Mouse (Mus musculus): ENCODE results near the gene Prdm10.

The Prdm10 gene

GRCm38 (mm10) chr9:31301526-31302311 is 21.4 kb downstream of the Prdm10 start:
- DNase-seq (ENCODE audit: low read depth, low spot score) = no peak

GRCm38 (mm10) chr9:31304358-31304757 is 24.0 kb downstream of the Prdm10 start:
- DNase-seq (ENCODE audit: low read depth, low spot score) = no peak

- DNase-seq (ENCODE audit: low read depth, low spot score) = no peak
Measured at GRCm38 (mm10) chr9:31305117-31305516, 24.8 kb downstream of the Prdm10 start.

- DNase-seq (ENCODE audit: low read depth, low spot score) = no peak
Measured at GRCm38 (mm10) chr9:31305807-31306206, 25.5 kb downstream of the Prdm10 start.

- DNase-seq (ENCODE audit: low read depth, low spot score) = no peak
Measured at GRCm38 (mm10) chr9:31307232-31307631, 26.9 kb downstream of the Prdm10 start.

- no peak for DNase-seq (ENCODE audit: low read depth, low spot score)
Measured at GRCm38 (mm10) chr9:31309041-31309440, 28.7 kb downstream of the Prdm10 start.

GRCm38 (mm10) chr9:31310662-31311061 is 30.3 kb downstream of the Prdm10 start:
- DNase-seq (ENCODE audit: low read depth, low spot score) = no peak

GRCm38 (mm10) chr9:31313876-31314275 is 33.5 kb downstream of the Prdm10 start:
- no peak for DNase-seq (ENCODE audit: low read depth, low spot score)

GRCm38 (mm10) chr9:31315983-31316382 is 35.6 kb downstream of the Prdm10 start:
- DNase-seq (ENCODE audit: low read depth, low spot score) = peak; percentile 10

GRCm38 (mm10) chr9:31318956-31319355 is 38.6 kb downstream of the Prdm10 start:
- no peak for DNase-seq (ENCODE audit: low read depth, low spot score)

GRCm38 (mm10) chr9:31320734-31321133 is 40.4 kb downstream of the Prdm10 start:
- DNase-seq (ENCODE audit: low read depth, low spot score) = no peak

- DNase-seq (ENCODE audit: low read depth, low spot score) = no peak
Measured at GRCm38 (mm10) chr9:31321526-31321925, 41.2 kb downstream of the Prdm10 start.

- no peak for DNase-seq (ENCODE audit: low read depth, low spot score)
Measured at GRCm38 (mm10) chr9:31322090-31322489, 41.8 kb downstream of the Prdm10 start.

- no peak for DNase-seq (ENCODE audit: low read depth, low spot score)
Measured at GRCm38 (mm10) chr9:31330816-31331215, 50.5 kb downstream of the Prdm10 start.

- no peak for DNase-seq (ENCODE audit: low read depth, low spot score)
Measured at GRCm38 (mm10) chr9:31331246-31331645, 50.9 kb downstream of the Prdm10 start.

GRCm38 (mm10) chr9:31331906-31332305 is 51.6 kb downstream of the Prdm10 start:
- no peak for DNase-seq (ENCODE audit: low read depth, low spot score)

- no peak for DNase-seq (ENCODE audit: low read depth, low spot score)
Measured at GRCm38 (mm10) chr9:31332826-31333225, 52.5 kb downstream of the Prdm10 start.

- no peak for DNase-seq (ENCODE audit: low read depth, low spot score)
Measured at GRCm38 (mm10) chr9:31334991-31335390, 54.7 kb downstream of the Prdm10 start.

- no peak for DNase-seq (ENCODE audit: low read depth, low spot score)
Measured at GRCm38 (mm10) chr9:31344289-31344831, 64.0 kb downstream of the Prdm10 start.

- DNase-seq (ENCODE audit: low read depth, low spot score) = no peak
Measured at GRCm38 (mm10) chr9:31346575-31347080, 66.3 kb downstream of the Prdm10 start.

GRCm38 (mm10) chr9:31348458-31348857 is 68.1 kb downstream of the Prdm10 start:
- DNase-seq (ENCODE audit: low read depth, low spot score) = no peak

- no peak for DNase-seq (ENCODE audit: low read depth, low spot score)
Measured at GRCm38 (mm10) chr9:31348915-31349314, 68.6 kb downstream of the Prdm10 start.

- DNase-seq (ENCODE audit: low read depth, low spot score) = no peak
Measured at GRCm38 (mm10) chr9:31352716-31353115, 72.4 kb downstream of the Prdm10 start.

All from brain, embryonic 18.5 days (tissue).